8 mouse cellular contexts compared by ENCODE assay signal in genomic region chr10:85220918-85221770, GRCm38 (mm10). TPM values are rescaled to one million over a fixed set of nuclear protein-coding genes. Genes with fewer than 3 reads are reported as not detected.
DNase-seq lines count a peak whose midpoint lies in the region; ATAC-seq lines count a peak whose summit lies in the region.

No protein-coding gene starts in this region.

- ATAC-seq in embryonic facial prominence, embryonic 14.5 days (ENCODE audit: low read depth): peak; percentile 65
- no peak for ATAC-seq in heart, embryonic 12.5 days (ENCODE audit: insufficient number of reproducible peaks, low FRiP score)
- ATAC-seq in liver, embryonic 13.5 days (ENCODE audit: low read depth): no peak
- ATAC-seq in neural tube, embryonic 11.5 days (ENCODE audit: insufficient read depth, low FRiP score, low TSS enrichment): no peak
- no peak for ATAC-seq in stomach, embryonic 16.5 days (ENCODE audit: insufficient read depth, low FRiP score)

- WGBS in embryonic facial prominence, embryonic 14.5 days: 26% methylated on average over 22 of the region's 22 CpGs
- 34% methylated on average over 22 of the region's 22 CpGs for WGBS in heart, embryonic 12.5 days
- 28% methylated on average over 22 of the region's 22 CpGs for WGBS in liver, embryonic 13.5 days (ENCODE audit: insufficient replicate concordance)
- WGBS in neural tube, embryonic 11.5 days: 40% methylated on average over 22 of the region's 22 CpGs
- 30% methylated on average over 22 of the region's 22 CpGs for WGBS in stomach, embryonic 16.5 days

- DNase-seq in B cell, adult 2 months: peak; percentile 81 to 82
- DNase-seq in adrenal gland, postnatal 4 days (ENCODE audit: low spot score in 2 of 2): peak; percentile 43 to 73
- peak; percentile 90 for DNase-seq in embryonic facial prominence, embryonic 14.5 days (ENCODE audit: low spot score)
- DNase-seq in kidney, postnatal 10 days: peak; percentile 91
- DNase-seq in liver, embryonic 13.5 days: peak; percentile 28
- DNase-seq in neural tube, embryonic 11.5 days (ENCODE audit: low spot score): peak; percentile 82

- H3K27ac ChIP-seq in embryonic facial prominence, embryonic 14.5 days (replicated peaks; ENCODE audit: low read depth, low read length): no peak overlapping the region
- H3K27ac ChIP-seq in heart, embryonic 12.5 days (ENCODE audit: poor library complexity, severe bottlenecking): no peak overlapping the region
- no peak overlapping the region for H3K27ac ChIP-seq in liver, embryonic 13.5 days
- no peak overlapping the region for H3K27ac ChIP-seq in neural tube, embryonic 11.5 days (ENCODE audit: low read depth, low read length)
- H3K27ac ChIP-seq in stomach, embryonic 16.5 days (ENCODE audit: low read length): no peak overlapping the region

- H3K9ac ChIP-seq in embryonic facial prominence, embryonic 14.5 days (ENCODE audit: low read depth, low read length): no peak overlapping the region
- H3K9ac ChIP-seq in heart, embryonic 12.5 days: no peak overlapping the region
- no peak overlapping the region for H3K9ac ChIP-seq in liver, embryonic 13.5 days
- no peak overlapping the region for H3K9ac ChIP-seq in neural tube, embryonic 11.5 days (ENCODE audit: low read length)
- no peak overlapping the region for H3K9ac ChIP-seq in stomach, embryonic 16.5 days (ENCODE audit: low read length)

- H3K36me3 ChIP-seq in embryonic facial prominence, embryonic 14.5 days (ENCODE audit: control insufficient read depth, insufficient read depth, low read length): no peaks in the 10 kb centered on the region
- no peaks in the 10 kb centered on the region for H3K36me3 ChIP-seq in heart, embryonic 12.5 days
- no peaks in the 10 kb centered on the region for H3K36me3 ChIP-seq in liver, embryonic 13.5 days
- H3K36me3 ChIP-seq in neural tube, embryonic 11.5 days (ENCODE audit: control insufficient read depth, insufficient read depth, low read length): no peaks in the 10 kb centered on the region
- no peaks in the 10 kb centered on the region for H3K36me3 ChIP-seq in stomach, embryonic 16.5 days (ENCODE audit: control insufficient read depth, insufficient read depth, low read length)

- H3K4me1 ChIP-seq in embryonic facial prominence, embryonic 14.5 days (ENCODE audit: control insufficient read depth, insufficient read depth, low read length): no peaks in the 10 kb centered on the region
- no peaks in the 10 kb centered on the region for H3K4me1 ChIP-seq in heart, embryonic 12.5 days (replicated peaks)
- H3K4me1 ChIP-seq in liver, embryonic 13.5 days (replicated peaks): no peaks in the 10 kb centered on the region
- H3K4me1 ChIP-seq in neural tube, embryonic 11.5 days (ENCODE audit: control insufficient read depth, insufficient read depth, low read length): no peaks in the 10 kb centered on the region
- no peaks in the 10 kb centered on the region for H3K4me1 ChIP-seq in stomach, embryonic 16.5 days (ENCODE audit: control insufficient read depth, insufficient read depth, low read length)

- H3K4me3 ChIP-seq in embryonic facial prominence, embryonic 14.5 days (ENCODE audit: low read depth, low read length): no peak overlapping the region
- H3K4me3 ChIP-seq in heart, embryonic 12.5 days: no peak overlapping the region
- H3K4me3 ChIP-seq in liver, embryonic 13.5 days (replicated peaks): no peak overlapping the region
- no peak overlapping the region for H3K4me3 ChIP-seq in neural tube, embryonic 11.5 days (ENCODE audit: low read depth, low read length)
- no peak overlapping the region for H3K4me3 ChIP-seq in stomach, embryonic 16.5 days (replicated peaks; ENCODE audit: low read length)

- no peaks in the 10 kb centered on the region for H3K9me3 ChIP-seq in embryonic facial prominence, embryonic 14.5 days (ENCODE audit: control insufficient read depth, low read length)
- no peaks in the 10 kb centered on the region for H3K9me3 ChIP-seq in heart, embryonic 12.5 days (replicated peaks)
- no peaks in the 10 kb centered on the region for H3K9me3 ChIP-seq in liver, embryonic 13.5 days (replicated peaks)
- no peaks in the 10 kb centered on the region for H3K9me3 ChIP-seq in neural tube, embryonic 11.5 days (ENCODE audit: control insufficient read depth, low read length)
- no peaks in the 10 kb centered on the region for H3K9me3 ChIP-seq in stomach, embryonic 16.5 days (replicated peaks; ENCODE audit: control insufficient read depth, low read length)

- H3K27me3 ChIP-seq in embryonic facial prominence, embryonic 14.5 days (replicated peaks; ENCODE audit: control insufficient read depth, insufficient read depth, low read length): peaks cover 3% of the 10 kb centered on the region; the same call in 1 of the 2 replicates
- H3K27me3 ChIP-seq in heart, embryonic 12.5 days (replicated peaks): peaks cover 3% of the 10 kb centered on the region; the same call in 1 of the 2 replicates
- H3K27me3 ChIP-seq in liver, embryonic 13.5 days: no peaks in the 10 kb centered on the region
- H3K27me3 ChIP-seq in neural tube, embryonic 11.5 days (ENCODE audit: control insufficient read depth, insufficient read depth, low read length): no peaks in the 10 kb centered on the region
- H3K27me3 ChIP-seq in stomach, embryonic 16.5 days (ENCODE audit: control insufficient read depth, insufficient read depth, low read length): no peaks in the 10 kb centered on the region

- H3K4me2 ChIP-seq in embryonic facial prominence, embryonic 14.5 days (ENCODE audit: low read depth, low read length): peak overlapping the region; percentile 46
- H3K4me2 ChIP-seq in heart, embryonic 12.5 days: 0 out of 2 replicates have a peak overlapping the region, but pooled peaks have one; percentile 17
- no peak overlapping the region for H3K4me2 ChIP-seq in liver, embryonic 13.5 days
- H3K4me2 ChIP-seq in neural tube, embryonic 11.5 days (ENCODE audit: low read depth): no peak overlapping the region
- H3K4me2 ChIP-seq in stomach, embryonic 16.5 days (ENCODE audit: low read depth, low read length): peak overlapping the region; percentile 15; the same call in 1 of the 2 replicates

RNA-seq across cellular contexts. Expression of gene Cry1, which starts 36.3 kb away (rescaled TPM):
- 10 to 100 TPM; 18.8 to 19.5 TPM for total RNA-seq in adrenal gland, postnatal 4 days (2021)
- 29.5 and 29.6 TPM in 2 replicates for polyA plus RNA-seq in embryonic facial prominence, embryonic 14.5 days (2014; fragmentation: Nextera tagmentation; extraction: Ambion mirVana)
- polyA plus RNA-seq in heart, embryonic 12.5 days (2016; fragmentation: Nextera tagmentation; extraction: Ambion mirVana): 20.5 and 20.8 TPM in 2 replicates
- polyA plus RNA-seq in liver, embryonic 13.5 days (2015; fragmentation: Nextera tagmentation; extraction: Ambion mirVana): 7.6 and 8.0 TPM in 2 replicates
- polyA plus RNA-seq in neural tube, embryonic 11.5 days (2014; fragmentation: Nextera tagmentation; extraction: Ambion mirVana): 31.7 and 34.2 TPM in 2 replicates
- 19.8 and 22.1 TPM in 2 replicates for polyA plus RNA-seq in stomach, embryonic 16.5 days (2015; fragmentation: Nextera tagmentation; extraction: Ambion mirVana)

Comparison
In these comparisons a context has a peak if more than half of its experiments do, and no peak if none do; other contexts are left out.
1. DNase-seq: peak in every context shown above with its lines; median percentile 91 in kidney, postnatal 10 days; 90 in embryonic facial prominence, embryonic 14.5 days; 82 in neural tube, embryonic 11.5 days; 82 in B cell, adult 2 months; 58 in adrenal gland, postnatal 4 days; 28 in liver, embryonic 13.5 days.
2. H3K4me2 ChIP-seq: peak in embryonic facial prominence, embryonic 14.5 days (single experiment), heart, embryonic 12.5 days (single experiment) and stomach, embryonic 16.5 days (single experiment); none in liver, embryonic 13.5 days (single experiment) and neural tube, embryonic 11.5 days (single experiment).